Mouse (Mus musculus): ENCODE data around the gene Gucd1.

- TF ChIP-seq CTCF (IDR thresholded peaks at IDR 0.05; ENCODE audit: insufficient read depth, low read length) (no peak), POLR2A (IDR thresholded peaks at IDR 0.05; ENCODE audit: borderline replicate concordance, extremely low read depth, low read depth, low read length) (no peak)
Measured at GRCm38 (mm10) chr10:75314190-75314980, 203.4 kb downstream of the Gucd1 start.
